Mouse (Mus musculus): ENCODE measurements around the gene Asxl1. TPM values are rescaled to one million over a fixed set of nuclear protein-coding genes. Genes with fewer than 3 reads are reported as not detected.
A peak's percentile ranks its signal among the peaks of the same experiment; 100 is the strongest.

The Asxl1 gene
- total and polyA plus RNA-seq, 3 experiments, result 15.2 to 35.5 TPM; not detected in 1

DNA sequence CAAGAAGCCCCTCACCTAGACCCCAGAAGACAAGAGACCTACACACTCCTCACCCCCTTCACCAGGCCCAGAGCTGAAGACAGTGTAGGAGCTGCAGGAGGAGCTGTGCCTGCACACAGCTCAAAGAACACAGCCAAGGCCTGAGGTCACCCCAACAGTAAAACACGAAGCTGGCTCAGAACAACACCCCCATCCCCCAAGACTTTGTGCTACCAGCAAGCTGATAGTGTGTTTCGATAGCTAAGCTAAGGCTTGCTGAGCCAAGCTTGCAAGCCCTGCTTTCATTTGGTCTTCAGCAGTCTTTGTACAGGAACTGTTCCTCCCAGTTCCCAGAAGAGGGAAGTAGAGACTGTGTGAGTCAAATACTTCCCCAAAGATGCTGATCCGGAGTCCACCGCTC lies 46.8 kb upstream of the Asxl1 start (continued):
- no peak for TF ChIP-seq JUND (IDR thresholded peaks at IDR 0.05; ENCODE audit: low read depth, low read length)
- peak; percentile 69 for TF ChIP-seq MAX (IDR thresholded peaks at IDR 0.05; ENCODE audit: low read length)

DNA sequence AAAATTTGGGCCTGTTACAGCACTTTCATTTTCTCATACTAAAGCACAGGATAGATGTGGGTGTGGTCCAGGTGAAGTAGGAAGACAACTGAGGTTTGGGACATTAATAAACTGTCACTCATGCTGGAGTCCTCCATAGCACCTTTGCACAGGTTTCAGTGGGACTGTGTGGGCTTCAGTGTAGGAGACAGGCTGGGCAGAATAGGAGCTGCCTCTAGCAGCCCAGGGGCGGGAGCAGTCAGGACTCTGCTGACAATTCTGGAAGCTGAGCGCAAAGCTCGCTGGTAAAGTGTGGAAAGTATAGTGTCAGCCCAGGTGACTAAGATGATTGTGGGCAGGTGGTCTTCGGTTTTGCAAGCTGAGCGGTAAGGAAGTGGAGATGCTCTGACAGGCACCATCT lies 44.5 kb upstream of the Asxl1 start:
- H3K9me3 ChIP-seq (replicated peaks; ENCODE audit: insufficient read depth, low read length), result no peaks in the 10 kb centered on the region
- no peak for DNase-seq (ENCODE audit: low read depth, low spot score)
- H3K79me2 ChIP-seq (ENCODE audit: control insufficient read depth, insufficient read depth, low read length, poor library complexity), result peaks cover 10% of the 10 kb centered on the region; the same call in 1 of the 2 replicates
- H3K27me3 ChIP-seq (ENCODE audit: control insufficient read depth in 1 of 2, insufficient read depth in 2 of 2, low read length in 2 of 2), result no peaks in the 10 kb centered on the region
- no peak overlapping the region for H3K9ac ChIP-seq (ENCODE audit: control insufficient read depth, low read depth, low read length, poor library complexity, severe bottlenecking)
- H3K4me3 ChIP-seq (ENCODE audit: control insufficient read depth in 1 of 2, insufficient read depth in 1 of 2, low read depth in 2 of 2, low read length in 2 of 2), result no peak overlapping the region
- H3K27ac ChIP-seq (ENCODE audit: control insufficient read depth, low read depth, low read length), result no peak overlapping the region
- peaks cover 0 to 22% of the 10 kb centered on the region in 2 experiments; a peak in 2 of 4 replicates for H3K36me3 ChIP-seq (ENCODE audit: control insufficient read depth in 1 of 2, insufficient read depth in 2 of 2, low read length in 2 of 2)
- no peak for TF ChIP-seq GABPA (IDR thresholded peaks at IDR 0.05; ENCODE audit: low read depth, low read length)
- no peak for TF ChIP-seq MAZ (IDR thresholded peaks at IDR 0.05; ENCODE audit: low read depth, low read length)
- no peak for TF ChIP-seq MYB (IDR thresholded peaks at IDR 0.05; ENCODE audit: low read depth, low read length)
- TF ChIP-seq USF1 (IDR thresholded peaks at IDR 0.05; ENCODE audit: low read depth, low read length), result no peak
- TF ChIP-seq RCOR1 (IDR thresholded peaks at IDR 0.05; ENCODE audit: low read depth, low read length), result no peak
- no peak for TF ChIP-seq ZNF384 (IDR thresholded peaks at IDR 0.05; ENCODE audit: low read depth, low read length)
- no peak for TF ChIP-seq NRF1 (IDR thresholded peaks at IDR 0.05; ENCODE audit: insufficient read depth, low read depth, low read length, poor library complexity, severe bottlenecking)
- no peak for TF ChIP-seq MXI1 (IDR thresholded peaks at IDR 0.05; ENCODE audit: low read depth, low read length)
- TF ChIP-seq SIN3A (IDR thresholded peaks at IDR 0.05; ENCODE audit: low read length), result no peak
- TF ChIP-seq GATA1 (IDR thresholded peaks at IDR 0.05; ENCODE audit: low read depth, low read length), result no peak
- no peak for TF ChIP-seq ZKSCAN1 (IDR thresholded peaks at IDR 0.05; ENCODE audit: low read depth, low read length)
- no peak for TF ChIP-seq UBTF (IDR thresholded peaks at IDR 0.05; ENCODE audit: borderline replicate concordance, insufficient read depth, low read depth, low read length)
- no peak for TF ChIP-seq JUND (IDR thresholded peaks at IDR 0.05; ENCODE audit: low read depth, low read length)
- TF ChIP-seq POLR2A (IDR thresholded peaks at IDR 0.05; ENCODE audit: control insufficient read depth in 1 of 2, insufficient read depth in 1 of 2, low read depth in 1 of 2, low read length in 2 of 2, poor library complexity in 1 of 2), result no peak
- no peak for TF ChIP-seq MEF2A (IDR thresholded peaks at IDR 0.05; ENCODE audit: extremely low read depth, insufficient replicate concordance, low read depth, low read length, poor library complexity, severe bottlenecking)
- TF ChIP-seq MAX (IDR thresholded peaks at IDR 0.05; ENCODE audit: low read length), result no peak
- peaks cover 0 to 24% of the 10 kb centered on the region in 2 experiments; a peak in 3 of 4 replicates for H3K4me1 ChIP-seq (ENCODE audit: control insufficient read depth in 1 of 2, insufficient read depth in 2 of 2, low read length in 2 of 2)

DNA sequence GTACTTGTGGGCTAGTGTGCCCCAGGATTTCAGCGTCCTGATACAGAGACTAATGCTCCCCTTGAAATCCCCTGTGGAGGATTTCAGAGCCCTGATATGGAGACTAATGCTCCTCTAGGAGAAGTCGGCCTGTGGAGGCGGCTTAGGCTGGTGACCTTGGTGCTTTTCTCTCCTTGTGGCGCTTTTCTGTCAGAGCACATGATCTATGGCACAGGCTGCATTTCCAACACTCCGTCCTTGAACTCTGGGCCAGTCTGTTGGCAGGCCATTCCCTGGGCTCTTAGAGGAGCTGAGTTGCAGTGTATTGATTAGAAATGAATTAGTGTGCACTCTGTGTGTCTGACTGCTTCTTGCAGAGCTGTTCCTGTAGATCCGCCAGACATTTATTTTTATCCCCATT lies 40.4 kb upstream of the Asxl1 start:
- Histone ChIP-seq H3K79me2 (ENCODE audit: control insufficient read depth, insufficient read depth, low read length, poor library complexity) (no peaks in the 10 kb centered on the region), H3K27ac (ENCODE audit: control insufficient read depth, low read depth, low read length) (no peak overlapping the region), H3K9ac (ENCODE audit: control insufficient read depth, low read depth, low read length, poor library complexity, severe bottlenecking) (no peak overlapping the region), H3K9me3 (replicated peaks; ENCODE audit: insufficient read depth, low read length) (no peaks in the 10 kb centered on the region), H3K27me3 (ENCODE audit: control insufficient read depth in 1 of 2, insufficient read depth in 2 of 2, low read length in 2 of 2) (no peaks in the 10 kb centered on the region), H3K4me3 (ENCODE audit: control insufficient read depth in 1 of 2, insufficient read depth in 1 of 2, low read depth in 2 of 2, low read length in 2 of 2) (no peak overlapping the region), H3K4me1 (ENCODE audit: control insufficient read depth in 1 of 2, insufficient read depth in 2 of 2, low read length in 2 of 2) (no peaks in the 10 kb centered on the region; a peak in 2 of 4 replicates), H3K36me3 (ENCODE audit: control insufficient read depth in 1 of 2, insufficient read depth in 2 of 2, low read length in 2 of 2) (peaks cover 0 to 2% of the 10 kb centered on the region in 2 experiments; a peak in 2 of 4 replicates)
- no peak for DNase-seq (ENCODE audit: low read depth, low spot score)
- no peak for TF ChIP-seq SIN3A (IDR thresholded peaks at IDR 0.05; ENCODE audit: low read length)
- TF ChIP-seq ELF1 (IDR thresholded peaks at IDR 0.05; ENCODE audit: low read depth, low read length), result no peak
- TF ChIP-seq MYB (IDR thresholded peaks at IDR 0.05; ENCODE audit: low read depth, low read length), result no peak
- no peak for TF ChIP-seq POLR2AphosphoS2 (IDR thresholded peaks at IDR 0.05; ENCODE audit: low read length)
- TF ChIP-seq KAT2A (conservative IDR thresholded peaks at IDR 0.05; ENCODE audit: low read depth, low read length), result no peak
- no peak for TF ChIP-seq NELFE (IDR thresholded peaks at IDR 0.05; ENCODE audit: low read depth, low read length)
- TF ChIP-seq ETS1 (IDR thresholded peaks at IDR 0.05; ENCODE audit: low read depth, low read length), result no peak
- TF ChIP-seq NRF1 (IDR thresholded peaks at IDR 0.05; ENCODE audit: insufficient read depth, low read depth, low read length, poor library complexity, severe bottlenecking), result no peak

All from MEL (cell line).